7 mouse cellular contexts compared by ENCODE assay signal in the genomic region with DNA sequence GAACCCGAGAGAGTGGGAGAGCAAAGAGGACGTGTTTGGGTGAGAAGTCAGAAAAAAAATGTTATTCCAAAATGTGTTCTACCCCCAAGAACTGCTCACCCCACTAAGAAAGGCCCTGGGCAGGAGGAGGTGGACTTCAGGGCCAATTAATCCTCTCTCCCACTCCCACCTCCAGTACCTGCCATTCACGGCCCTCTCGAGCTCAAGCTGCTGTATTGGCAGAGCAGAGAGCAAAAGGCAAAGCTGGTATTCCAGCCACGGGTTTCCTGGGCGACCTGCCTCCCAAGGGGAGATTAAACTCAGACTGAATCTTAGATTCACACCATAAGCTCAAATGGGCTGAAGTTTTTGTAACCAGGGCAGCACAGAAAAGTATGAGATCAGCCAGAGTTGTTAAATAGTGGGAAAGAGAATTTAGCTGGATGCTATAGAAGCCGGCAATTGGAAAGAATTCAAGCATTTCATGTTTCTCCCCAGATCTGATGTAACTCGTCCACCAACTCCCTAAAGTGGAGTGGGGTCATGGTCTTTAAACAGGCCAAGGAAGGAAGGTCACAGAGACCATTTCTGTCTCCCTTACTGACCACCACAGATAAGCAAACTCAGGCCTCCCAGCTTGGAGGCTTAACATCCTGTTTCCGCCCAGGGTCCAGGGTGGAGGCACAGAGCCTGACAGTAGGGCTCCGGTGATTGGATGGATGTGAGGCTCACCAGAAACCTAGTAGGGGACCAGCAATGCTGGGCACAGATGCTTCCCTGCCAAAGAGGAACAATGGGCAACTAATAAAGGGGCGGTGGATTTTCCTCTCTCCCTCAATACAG.
DNase-seq lines count a peak whose midpoint lies in the region; ATAC-seq and TF ChIP-seq lines count a peak whose summit lies in the region.

No protein-coding gene starts in this region.

- no peaks in the 10 kb centered on the region for H3K36me3 ChIP-seq in kidney, postnatal 0 days (ENCODE audit: insufficient read depth, low read length)

- 33% methylated on average over 11 of the region's 11 CpGs for WGBS in kidney, postnatal 0 days

- H3K4me1 ChIP-seq in kidney, postnatal 0 days (replicated peaks; ENCODE audit: insufficient read depth, low read length): 0 out of 2 replicates have a peak, but pooled peaks cover 3% of the 10 kb centered on the region

- H3K9ac ChIP-seq in kidney, postnatal 0 days (ENCODE audit: low read depth, low read length): no peak overlapping the region

- no peak for TF ChIP-seq POLR2A in brain, embryonic 14.5 days (IDR thresholded peaks at IDR 0.05; ENCODE audit: borderline replicate concordance, extremely low read depth, insufficient read depth, insufficient read length, poor library complexity, severe bottlenecking)

- no peak overlapping the region for H3K4me2 ChIP-seq in kidney, postnatal 0 days (ENCODE audit: low read length)

- no peak overlapping the region for H3K4me3 ChIP-seq in kidney, postnatal 0 days (replicated peaks; ENCODE audit: low read depth, low read length)

- no peak for TF ChIP-seq CTCF in brain, embryonic 14.5 days (IDR thresholded peaks at IDR 0.05; ENCODE audit: borderline replicate concordance, extremely low read depth, insufficient read depth, insufficient read length)
- no peak for TF ChIP-seq CTCF in kidney, postnatal 0 days (IDR thresholded peaks at IDR 0.05; ENCODE audit: low read depth)

- H3K27ac ChIP-seq in kidney, postnatal 0 days: peak overlapping the region; percentile 64

- peak; percentile 55 for DNase-seq in brain, embryonic 14.5 days (ENCODE audit: low read depth)
- peak; percentile 51 to 75 for DNase-seq in heart, adult 9 months (ENCODE audit: low spot score in 2 of 2)
- peak; percentile 72 for DNase-seq in kidney, postnatal 0 days (ENCODE audit: low spot score)
- DNase-seq in urinary bladder, postnatal 36 days (ENCODE audit: low spot score in 2 of 2): no peak
- no peak for DNase-seq in thymus, postnatal 25 days
- no peak for DNase-seq in layer of hippocampus, adult 8-10 months (ENCODE audit: low spot score in 2 of 2)

- 0 out of 2 replicates have a peak, but pooled peaks have one; percentile 36 for ATAC-seq in kidney, postnatal 0 days (replicated peaks; ENCODE audit: low FRiP score, low read depth)
- ATAC-seq in megakaryocyte progenitor cell, adult 5-6 weeks (replicated peaks; ENCODE audit: poor library complexity): peak; percentile 53; the same call in 1 of the 2 replicates

- no peaks in the 10 kb centered on the region for H3K27me3 ChIP-seq in kidney, postnatal 0 days (ENCODE audit: insufficient read depth, low read length)

- no peaks in the 10 kb centered on the region for H3K9me3 ChIP-seq in kidney, postnatal 0 days (replicated peaks; ENCODE audit: low read length)

Comparison
In these comparisons a context has a peak if more than half of its experiments do, and no peak if none do; other contexts are left out.
1. DNase-seq: peak in brain, embryonic 14.5 days (single experiment), heart, adult 9 months (2 of 2) and kidney, postnatal 0 days (single experiment); none in urinary bladder, postnatal 36 days (0 of 2), thymus, postnatal 25 days (single experiment) and layer of hippocampus, adult 8-10 months (0 of 2).